Mouse (Mus musculus) small intestine, adult 2 months (tissue): ENCODE results near the gene Fbxl16.

ENCODE experiments used
- CTCF ChIP-seq: fragments of 200-500 bp; IDR thresholded peaks from 2 replicates; pipeline ENCODE4 v1.5.1; 2012; ENCODE audit warnings: low read depth, mild to moderate bottlenecking, control low read depth, inconsistent platforms, low read length, moderate library complexity, mixed read lengths; ENCODE audit not compliant: insufficient replicate concordance, insufficient read length; ENCODE audit errors: extremely low read depth
- POLR2A ChIP-seq: fragments of 200-500 bp; IDR thresholded peaks from 2 replicates; pipeline ENCODE4 v1.6.1; 2012; ENCODE audit warnings: low read depth, mild to moderate bottlenecking, control low read depth, inconsistent platforms, low read length, moderate library complexity

- TF ChIP-seq POLR2A (no peak), CTCF (no peak)
These were observed 23.6 kb upstream of the Fbxl16 start, which contains the start of gene Haghl for GRCm38 (mm10) chr17:25785281-25785745.
